Mouse (Mus musculus) MEL (cell line): ENCODE data around the gene Sgms1. TPM values are rescaled to one million over a fixed set of nuclear protein-coding genes. Genes with fewer than 3 reads are reported as not detected.

Experiments used
- DNase-seq: peaks from one replicate; pipeline ENCODE4 v3.0.0; 2011; ENCODE audit warnings: low read depth, low spot score
- H3K27ac ChIP-seq: 2 replicates; pipeline ENCODE4 v1.5.1; 2012; ENCODE audit warnings: low read depth, mild to moderate bottlenecking, control low read depth, low read length, moderate library complexity; ENCODE audit not compliant: control insufficient read depth
- H3K27me3 ChIP-seq, 2 experiments: fragments of 150-350 bp in 1 of 2; sonication (generic) in 1 of 2; 2 replicates each; pipeline ENCODE4 v1.6.1; 2012; ENCODE audit warnings: low read length in 2 of 2, mild to moderate bottlenecking in 2 of 2, improper control_type of control experiment in 1 of 2, moderate library complexity in 1 of 2; ENCODE audit not compliant: insufficient read depth in 2 of 2, control insufficient read depth in 1 of 2
- H3K36me3 ChIP-seq, 2 experiments: 2 replicates each; pipeline ENCODE4 v1.6.1; 2012 to 2014; ENCODE audit warnings: low read length in 2 of 2, improper control_type of control experiment in 1 of 2, inconsistent platforms in 1 of 2, mild to moderate bottlenecking in 1 of 2; ENCODE audit not compliant: insufficient read depth in 2 of 2, control insufficient read depth in 1 of 2
- H3K4me1 ChIP-seq, 2 experiments: fragments of 150-350 bp in 1 of 2; sonication (generic) in 1 of 2; 2 replicates each; pipeline ENCODE4 v1.6.1; 2012; ENCODE audit warnings: low read length in 2 of 2, improper control_type of control experiment in 1 of 2, mild to moderate bottlenecking in 1 of 2; ENCODE audit not compliant: insufficient read depth in 2 of 2, control insufficient read depth in 1 of 2
- H3K4me3 ChIP-seq, 2 experiments: fragments of 150-350 bp in 1 of 2; sonication (generic) in 1 of 2; 2 replicates each; pipeline ENCODE4 v1.5.1; 2012; ENCODE audit warnings: low read depth in 2 of 2, low read length in 2 of 2, mild to moderate bottlenecking in 2 of 2, moderate library complexity in 2 of 2, control low read depth in 1 of 2, improper control_type of control experiment in 1 of 2; ENCODE audit not compliant: control insufficient read depth in 1 of 2, insufficient read depth in 1 of 2
- H3K79me2 ChIP-seq: 2 replicates; pipeline ENCODE4 v1.6.1; 2012; ENCODE audit warnings: mild to moderate bottlenecking, low read length, moderate library complexity; ENCODE audit not compliant: control insufficient read depth, poor library complexity, insufficient read depth
- H3K9ac ChIP-seq: 2 replicates; pipeline ENCODE4 v1.6.1; 2012; ENCODE audit warnings: low read depth, mild to moderate bottlenecking, control low read depth, low read length, moderate library complexity; ENCODE audit not compliant: control insufficient read depth, poor library complexity, severe bottlenecking
- H3K9me3 ChIP-seq: fragments of 150-350 bp; sonication (generic); replicated peaks from 2 replicates; pipeline ENCODE4 v1.6.1; 2012; ENCODE audit warnings: mild to moderate bottlenecking, low read length, improper control_type of control experiment, moderate library complexity; ENCODE audit not compliant: insufficient read depth
- CTCF ChIP-seq, 3 experiments: IDR thresholded peaks in 2 of 3; conservative IDR thresholded peaks in 1 of 3; 2 replicates each; pipeline ENCODE4 v1.5.1; 2011 to 2012; ENCODE audit warnings: low read length in 3 of 3, low read depth in 2 of 3, mild to moderate bottlenecking in 2 of 3, improper control_type of control experiment in 1 of 3, inconsistent platforms in 1 of 3, mixed read lengths in 1 of 3, moderate library complexity in 1 of 3; ENCODE audit not compliant: control insufficient read depth in 1 of 3, insufficient read depth in 1 of 3, poor library complexity in 1 of 3, severe bottlenecking in 1 of 3
- E2F4 ChIP-seq: IDR thresholded peaks from 2 replicates; pipeline ENCODE4 v1.6.1; 2011; ENCODE audit warnings: low read depth, low read length, improper control_type of control experiment, borderline replicate concordance
- EP300 ChIP-seq, 2 experiments: IDR thresholded peaks; 2 replicates each; pipeline ENCODE4 v1.6.1; 2011; ENCODE audit warnings: improper control_type of control experiment in 2 of 2, low read length in 2 of 2, low read depth in 1 of 2, mild to moderate bottlenecking in 1 of 2
- GATA1 ChIP-seq: IDR thresholded peaks from 2 replicates; pipeline ENCODE4 v1.6.1; 2011; ENCODE audit warnings: low read depth, low read length, improper control_type of control experiment
- JUND ChIP-seq: IDR thresholded peaks from 2 replicates; pipeline ENCODE4 v1.6.1; 2011; ENCODE audit warnings: low read depth, mild to moderate bottlenecking, improper control_type of control experiment, low read length
- KAT2A ChIP-seq: conservative IDR thresholded peaks from 2 replicates; pipeline ENCODE4 v1.6.1; 2012; ENCODE audit warnings: low read depth, low read length, improper control_type of control experiment, inconsistent platforms
- MAX ChIP-seq: IDR thresholded peaks from 2 replicates; pipeline ENCODE4 v1.6.1; 2011; ENCODE audit warnings: low read length, improper control_type of control experiment
- MYB ChIP-seq: IDR thresholded peaks from 2 replicates; pipeline ENCODE4 v1.6.1; 2011; ENCODE audit warnings: mild to moderate bottlenecking, low read depth, low read length, improper control_type of control experiment
- MYC ChIP-seq: IDR thresholded peaks from 2 replicates; pipeline ENCODE4 v1.6.1; 2011; ENCODE audit warnings: low read depth, mild to moderate bottlenecking, low read length, improper control_type of control experiment, moderate library complexity
- NELFE ChIP-seq: IDR thresholded peaks from 2 replicates; pipeline ENCODE4 v1.6.1; 2011; ENCODE audit warnings: low read depth, low read length, improper control_type of control experiment
- NRF1 ChIP-seq: IDR thresholded peaks from 2 replicates; pipeline ENCODE4 v1.6.1; 2014; ENCODE audit warnings: low read depth, mild to moderate bottlenecking, inconsistent platforms, low read length, improper control_type of control experiment, moderate library complexity; ENCODE audit not compliant: poor library complexity, insufficient read depth, severe bottlenecking
- POLR2A ChIP-seq, 2 experiments: IDR thresholded peaks; 2 replicates each; pipeline ENCODE4 v1.6.1; 2011 to 2012; ENCODE audit warnings: low read length in 2 of 2, mild to moderate bottlenecking in 2 of 2, control low read depth in 1 of 2, improper control_type of control experiment in 1 of 2, low read depth in 1 of 2, moderate library complexity in 1 of 2; ENCODE audit not compliant: control insufficient read depth in 1 of 2, insufficient read depth in 1 of 2, poor library complexity in 1 of 2
- POLR2AphosphoS2 ChIP-seq: IDR thresholded peaks from 2 replicates; pipeline ENCODE4 v1.6.1; 2011; ENCODE audit warnings: low read length, improper control_type of control experiment
- RAD21 ChIP-seq: IDR thresholded peaks from 2 replicates; pipeline ENCODE4 v1.6.1; 2011; ENCODE audit warnings: mild to moderate bottlenecking, low read depth, low read length, improper control_type of control experiment
- SIN3A ChIP-seq: IDR thresholded peaks from 2 replicates; pipeline ENCODE4 v1.6.1; 2012; ENCODE audit warnings: low read length, improper control_type of control experiment, inconsistent platforms
- TAL1 ChIP-seq: IDR thresholded peaks from 2 replicates; pipeline ENCODE4 v1.6.1; 2012; ENCODE audit warnings: mild to moderate bottlenecking, inconsistent platforms, low read length, moderate library complexity, mixed read lengths
- TCF12 ChIP-seq: IDR thresholded peaks from 2 replicates; pipeline ENCODE4 v1.6.1; 2014; ENCODE audit warnings: low read depth, mild to moderate bottlenecking, inconsistent platforms, low read length, improper control_type of control experiment, moderate library complexity
- USF2 ChIP-seq, 2 experiments: IDR thresholded peaks; 2 replicates each; pipeline ENCODE4 v1.6.1; 2011 to 2012; ENCODE audit warnings: improper control_type of control experiment in 2 of 2, low read length in 2 of 2, borderline replicate concordance in 1 of 2, inconsistent platforms in 1 of 2, low read depth in 1 of 2, mild to moderate bottlenecking in 1 of 2; ENCODE audit not compliant: insufficient read depth in 1 of 2
- ZC3H11A ChIP-seq: IDR thresholded peaks from 2 replicates; pipeline ENCODE4 v1.6.1; 2012; ENCODE audit warnings: low read depth, mild to moderate bottlenecking, inconsistent platforms, low read length, improper control_type of control experiment
- ZMIZ1 ChIP-seq: IDR thresholded peaks from 2 replicates; pipeline ENCODE4 v1.6.1; 2012; ENCODE audit warnings: low read depth, mild to moderate bottlenecking, inconsistent platforms, low read length, improper control_type of control experiment, moderate library complexity
- ZNF384 ChIP-seq: IDR thresholded peaks from 2 replicates; pipeline ENCODE4 v1.6.1; 2012; ENCODE audit warnings: low read depth, mild to moderate bottlenecking, inconsistent platforms, low read length, improper control_type of control experiment
- polyA plus RNA-seq, 2 experiments: library from polyadenylated mRNA; stranded (reverse) in 1 of 2; unstranded in 1 of 2; fragments of >175 nt in 1 of 2; fragments of >200 nt in 1 of 2; gene quantifications; 2 replicates each; pipeline versions ENCODE4 v1.2.1 to v1.2.4; 2012; ENCODE audit warnings: low replicate concordance in 2 of 2, low read depth in 1 of 2; ENCODE audit not compliant: insufficient read length in 2 of 2, insufficient read depth in 1 of 2, missing spikeins in 1 of 2
- total RNA-seq: library from RNA; depleted of rRNA; stranded (reverse); fragments of 300-350 nt; gene quantifications from 2 replicates; pipeline ENCODE4 v1.2.3, GENCODE M21; 2012

Sgms1 gene
- total and polyA plus RNA-seq, 3 experiments: 16.3 to 18.5 TPM; not detected in 1

GRCm38 (mm10) chr19:32102294-32102975 is 287.1 kb downstream of the Sgms1 start:
- Histone ChIP-seq H3K9ac (no peak overlapping the region), H3K27me3 (no peaks in the 10 kb centered on the region), H3K4me1 (peaks cover 0 to 3% of the 10 kb centered on the region in 2 experiments; a peak in 1 of 4 replicates), H3K36me3 (peaks cover 0 to 2% of the 10 kb centered on the region in 2 experiments; a peak in 1 of 4 replicates), H3K27ac (no peak overlapping the region), H3K79me2 (no peaks in the 10 kb centered on the region), H3K4me3 (no peak overlapping the region), H3K9me3 (no peaks in the 10 kb centered on the region)
- DNase-seq: no peak
- no peak for TF ChIP-seq JUND
- no peak for TF ChIP-seq POLR2A (IDR thresholded peaks at IDR 0.05; ENCODE audit: control insufficient read depth in 1 of 2, insufficient read depth in 1 of 2, low read depth in 1 of 2, low read length in 2 of 2, poor library complexity in 1 of 2)
- no peak for TF ChIP-seq E2F4
- no peak for TF ChIP-seq ZC3H11A
- no peak for TF ChIP-seq KAT2A
- TF ChIP-seq TCF12: no peak
- no peak for TF ChIP-seq GATA1
- TF ChIP-seq NRF1: no peak
- no peak for TF ChIP-seq TAL1
- no peak for TF ChIP-seq EP300 (IDR thresholded peaks at IDR 0.05; ENCODE audit: low read depth in 1 of 2, low read length in 2 of 2)
- TF ChIP-seq MYC: no peak
- TF ChIP-seq POLR2AphosphoS2: no peak
- TF ChIP-seq MYB: no peak
- no peak for TF ChIP-seq NELFE
- no peak for TF ChIP-seq RAD21

- no peak for TF ChIP-seq ZNF384
- no peak for TF ChIP-seq E2F4
- no peak for TF ChIP-seq USF2 (IDR thresholded peaks at IDR 0.05; ENCODE audit: borderline replicate concordance in 1 of 2, insufficient read depth in 1 of 2, low read depth in 1 of 2, low read length in 2 of 2)
- no peak for TF ChIP-seq ZMIZ1
- no peak for TF ChIP-seq MAX
- TF ChIP-seq SIN3A: no peak
- TF ChIP-seq CTCF (IDR thresholded peaks at IDR 0.05 in 2 of 3, conservative IDR thresholded peaks at IDR 0.05 in 1 of 3; ENCODE audit: control insufficient read depth in 1 of 3, insufficient read depth in 1 of 3, low read depth in 2 of 3, low read length in 3 of 3, poor library complexity in 1 of 3, severe bottlenecking in 1 of 3): peak in 1 of 3 experiments; percentile 1; a peak in 1 of 6 replicates
- H3K36me3 ChIP-seq: peaks cover 0 to 2% of the 10 kb centered on the region in 2 experiments; a peak in 1 of 4 replicates
- H3K4me1 ChIP-seq: no peaks in the 10 kb centered on the region
Measured at GRCm38 (mm10) chr19:32098582-32098981, 290.9 kb downstream of the Sgms1 start.

More at GRCm38 (mm10) chr19:32098582-32098981, 290.9 kb downstream of the Sgms1 start:
- DNase-seq: no peak
- Histone ChIP-seq H3K27me3 (no peaks in the 10 kb centered on the region), H3K27ac (no peak overlapping the region), H3K9ac (no peak overlapping the region), H3K9me3 (no peaks in the 10 kb centered on the region), H3K4me3 (no peak overlapping the region), H3K79me2 (no peaks in the 10 kb centered on the region)
